Mouse (Mus musculus): Measurements from ENCODE around the gene Il17d. TPM values are rescaled to one million over a fixed set of nuclear protein-coding genes. Genes with fewer than 3 reads are reported as not detected.
A peak's percentile ranks its signal among the peaks of the same experiment; 100 is the strongest.

The Il17d gene
- total RNA-seq, 2 experiments from 2014 or later = 15.4 to 17.7 TPM

GRCm38 (mm10) chr14:57535646-57536045, 11.1 kb downstream of the Il17d start:
- no peak for DNase-seq (ENCODE audit: extremely low spot score in 1 of 2, low spot score in 2 of 2)
- peak overlapping the region; percentile 51; the same call in 1 of the 2 replicates for H3K27ac ChIP-seq
- no peak overlapping the region for H3K4me3 ChIP-seq
- no peak for TF ChIP-seq CTCF (IDR thresholded peaks at IDR 0.05)
- intact Hi-C loops (cut with DNase I) = loop anchor here (2.0 kb wide), 1 partner anchor 35 kb away; the partner anchor contains the start of gene Eef1akmt1

DNA sequence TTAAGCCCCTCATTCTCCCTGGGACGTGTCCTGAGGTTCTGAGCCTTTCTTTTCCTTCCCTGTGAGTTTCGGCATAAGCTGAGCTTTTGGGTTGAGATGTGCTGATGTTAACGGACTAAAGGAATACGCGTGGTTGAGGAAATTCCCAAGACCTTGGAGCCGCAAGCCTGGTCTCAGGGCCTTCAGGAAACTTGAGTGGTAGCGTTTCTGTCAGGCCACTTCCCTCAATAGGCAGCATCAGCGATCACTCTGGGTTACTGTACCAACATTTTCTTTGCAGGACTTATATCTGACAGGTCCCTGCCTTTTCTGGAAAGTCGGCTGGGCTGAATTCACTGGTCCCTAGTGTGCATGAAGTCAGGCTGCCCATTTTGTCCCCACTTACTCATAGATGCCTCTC, 12.2 kb downstream of the Il17d start:
- intact Hi-C loops (cut with DNase I) = no loop called here
- no peak overlapping the region for H3K4me3 ChIP-seq

GRCm38 (mm10) chr14:57537261-57538015, 12.9 kb downstream of the Il17d start:
- Histone ChIP-seq H3K27ac (peak overlapping the region; percentile 47; the same call in 1 of the 2 replicates), H3K4me3 (no peak overlapping the region)
- intact Hi-C loops (cut with DNase I) = no loop called here
- TF ChIP-seq CTCF (IDR thresholded peaks at IDR 0.05) = no peak
- no peak for DNase-seq (ENCODE audit: extremely low spot score in 1 of 2, low spot score in 2 of 2)

More for the DNA sequence above, 12.2 kb downstream of the Il17d start:
- no peak for TF ChIP-seq CTCF (IDR thresholded peaks at IDR 0.05)
- no peak for DNase-seq (ENCODE audit: extremely low spot score in 1 of 2, low spot score in 2 of 2)
- peak overlapping the region; percentile 15; the same call in 1 of the 2 replicates for H3K27ac ChIP-seq

DNA sequence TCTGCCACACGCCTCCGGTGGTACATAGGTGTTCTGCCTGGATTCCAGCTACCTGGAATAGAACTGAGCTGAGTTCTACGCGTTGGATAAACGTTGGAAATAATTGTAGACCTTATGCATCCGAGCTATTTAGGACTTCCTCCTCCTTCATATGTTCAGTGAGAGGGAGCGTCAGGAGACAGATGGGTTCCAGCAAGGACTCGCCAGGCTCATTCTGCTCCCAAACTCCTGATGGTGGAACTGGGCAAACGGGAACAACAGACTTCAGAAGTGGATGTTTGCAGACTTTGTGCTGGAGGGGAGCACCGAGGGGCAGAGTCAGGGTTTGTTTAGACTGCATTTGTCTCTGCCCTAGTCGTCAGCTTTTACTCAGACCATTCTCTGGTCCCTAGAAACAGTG, 16.1 kb downstream of the Il17d start:
- H3K27ac ChIP-seq = peak overlapping the region; percentile 79
- TF ChIP-seq CTCF (IDR thresholded peaks at IDR 0.05) = no peak
- intact Hi-C loops (cut with DNase I) = no loop called here
- H3K4me3 ChIP-seq = no peak overlapping the region
- DNase-seq (ENCODE audit: extremely low spot score in 1 of 2, low spot score in 2 of 2) = no peak

GRCm38 (mm10) chr14:57542231-57542630, 17.7 kb downstream of the Il17d start:
- no peak for TF ChIP-seq CTCF (IDR thresholded peaks at IDR 0.05)
- DNase-seq (ENCODE audit: extremely low spot score in 1 of 2, low spot score in 2 of 2) = no peak
- intact Hi-C loops (cut with DNase I) = no loop called here
- Histone ChIP-seq H3K27ac (no peak overlapping the region), H3K4me3 (no peak overlapping the region)

- no peak for TF ChIP-seq CTCF (IDR thresholded peaks at IDR 0.05)
- no peak for DNase-seq (ENCODE audit: extremely low spot score in 1 of 2, low spot score in 2 of 2)
- intact Hi-C loops (cut with DNase I) = no loop called here
- Histone ChIP-seq H3K27ac (no peak overlapping the region), H3K4me3 (no peak overlapping the region)
Observed at GRCm38 (mm10) chr14:57543420-57544039, 19.0 kb downstream of the Il17d start.

GRCm38 (mm10) chr14:57545526-57545925, 20.9 kb downstream of the Il17d start:
- intact Hi-C loops (cut with DNase I) = no loop called here
- no peak for TF ChIP-seq CTCF (IDR thresholded peaks at IDR 0.05)

DNA sequence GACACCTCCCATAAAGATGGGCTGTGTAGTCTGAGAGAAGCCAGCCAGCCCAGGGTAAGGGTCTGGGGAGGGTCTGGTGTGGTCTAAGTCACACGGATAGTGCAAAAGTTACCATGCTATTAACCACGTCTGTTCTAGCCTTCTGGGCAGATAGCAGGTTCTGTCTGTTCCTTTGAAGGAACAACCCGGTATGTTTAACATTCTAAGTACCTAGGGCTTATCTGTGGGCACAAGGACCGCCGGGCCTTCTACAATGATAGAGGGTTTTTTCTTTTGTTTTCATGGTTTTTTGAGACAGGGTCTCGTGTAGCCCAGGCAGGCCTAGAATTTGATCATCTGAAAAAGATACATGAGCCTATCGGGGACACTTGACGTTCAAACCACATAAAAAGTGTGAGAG, 21.6 kb downstream of the Il17d start:
- no peak overlapping the region for H3K4me3 ChIP-seq
- no peak for TF ChIP-seq CTCF (IDR thresholded peaks at IDR 0.05)
- intact Hi-C loops (cut with DNase I) = no loop called here
- DNase-seq (ENCODE audit: extremely low spot score in 1 of 2, low spot score in 2 of 2) = no peak
- no peak overlapping the region for H3K27ac ChIP-seq

More at GRCm38 (mm10) chr14:57545526-57545925, 20.9 kb downstream of the Il17d start:
- Histone ChIP-seq H3K27ac (no peak overlapping the region), H3K4me3 (no peak overlapping the region)
- DNase-seq (ENCODE audit: extremely low spot score in 1 of 2, low spot score in 2 of 2) = no peak

DNA sequence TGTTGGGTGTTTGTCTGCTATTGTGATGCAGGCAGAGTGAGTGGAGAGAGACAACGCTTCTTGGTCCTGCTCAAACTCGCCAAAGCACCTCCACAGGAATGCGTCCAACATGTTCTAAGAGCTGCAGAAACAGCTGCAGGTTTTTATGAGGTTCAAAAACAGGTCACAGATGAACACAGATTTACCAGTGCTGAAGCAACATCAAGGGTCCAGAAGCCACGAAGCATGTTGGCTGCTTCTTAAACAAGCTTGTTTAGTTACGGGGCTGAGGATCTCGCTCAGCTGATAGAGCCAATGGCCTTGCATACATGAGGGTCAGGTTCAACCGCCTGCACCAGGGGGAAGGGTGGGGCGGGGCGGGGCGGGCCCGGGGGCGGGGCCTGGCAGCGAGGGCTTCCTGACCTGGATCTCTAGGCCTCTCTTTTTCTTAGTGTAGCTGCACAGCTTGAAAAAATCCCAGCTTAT, 22.0 kb downstream of the Il17d start:
- TF ChIP-seq CTCF (IDR thresholded peaks at IDR 0.05) = no peak
- Histone ChIP-seq H3K4me3 (no peak overlapping the region), H3K27ac (no peak overlapping the region)
- intact Hi-C loops (cut with DNase I) = no loop called here
- no peak for DNase-seq (ENCODE audit: extremely low spot score in 1 of 2, low spot score in 2 of 2)

DNA sequence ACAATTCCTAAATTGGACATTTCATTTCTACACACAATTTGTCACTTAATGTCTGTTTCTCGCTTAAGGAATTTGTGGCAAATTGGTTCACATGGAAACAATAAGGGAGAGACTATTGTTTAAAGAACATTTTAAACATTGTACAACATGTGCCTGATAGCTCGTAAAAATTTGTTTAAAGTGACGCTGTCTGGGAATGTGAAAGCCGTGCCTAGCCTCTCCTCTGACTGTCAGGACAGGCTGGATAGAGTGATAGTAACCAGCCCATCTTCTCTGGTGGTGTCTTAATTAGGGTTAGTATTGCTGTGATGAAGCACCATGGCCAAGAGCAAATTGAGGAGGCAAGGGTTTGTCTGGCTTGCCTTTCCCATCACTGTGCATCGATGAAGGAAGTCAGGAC, 22.5 kb downstream of the Il17d start:
- Histone ChIP-seq H3K4me3 (no peak overlapping the region), H3K27ac (no peak overlapping the region)
- intact Hi-C loops (cut with DNase I) = no loop called here
- DNase-seq (ENCODE audit: extremely low spot score in 1 of 2, low spot score in 2 of 2) = no peak
- no peak for TF ChIP-seq CTCF (IDR thresholded peaks at IDR 0.05)

- intact Hi-C loops (cut with DNase I) = no loop called here
- Histone ChIP-seq H3K4me3 (no peak overlapping the region), H3K27ac (no peak overlapping the region)
- TF ChIP-seq CTCF (IDR thresholded peaks at IDR 0.05) = no peak
- DNase-seq (ENCODE audit: extremely low spot score in 1 of 2, low spot score in 2 of 2) = no peak
Observed at GRCm38 (mm10) chr14:57552945-57553344, 28.4 kb downstream of the Il17d start.

DNA sequence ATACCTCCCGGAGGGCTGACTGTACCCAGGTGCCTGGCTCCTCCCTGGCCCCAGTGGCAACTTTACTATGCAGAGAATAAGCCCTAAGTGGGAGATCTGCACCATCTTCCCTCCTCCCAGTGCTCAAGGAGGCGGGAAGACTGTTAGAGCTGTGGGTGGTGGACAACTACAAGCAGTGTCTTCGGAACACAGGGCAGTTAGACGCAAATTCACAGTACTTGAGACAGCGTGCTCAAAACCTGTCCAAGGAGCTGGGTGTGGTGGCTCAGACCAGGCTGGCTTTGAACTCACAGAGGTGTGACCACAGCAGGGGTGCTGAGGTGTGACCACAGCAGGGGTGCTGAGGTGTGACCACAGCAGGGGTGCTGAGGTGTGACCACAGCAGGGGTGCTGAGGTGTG, 29.9 kb downstream of the Il17d start:
- no peak overlapping the region for H3K27ac ChIP-seq
- intact Hi-C loops (cut with DNase I) = no loop called here
- TF ChIP-seq CTCF (IDR thresholded peaks at IDR 0.05) = no peak
- H3K4me3 ChIP-seq = no peak overlapping the region
- DNase-seq (ENCODE audit: extremely low spot score in 1 of 2, low spot score in 2 of 2) = no peak
